Mouse (Mus musculus) neural tube, postnatal 0 days (tissue): ENCODE measurements around the gene Olfr1494. TPM values are rescaled to one million over a fixed set of nuclear protein-coding genes. Genes with fewer than 3 reads are reported as not detected.

Experiments
- polyA plus RNA-seq: library from polyadenylated mRNA; unstranded; fragments of >200 nt; fragmentation: Nextera tagmentation; extraction: Ambion mirVana; gene quantifications from 2 replicates; pipeline ENCODE4 v1.2.1, GENCODE M21; 2015

Olfr1494 gene
- not detected in 2 replicates for polyA plus RNA-seq

GRCm38 (mm10) chr19:13739428-13739827 is at the start of gene Olfr1494:
TSS of gene Olfr1494 (plus strand) at chr19:13739728.

GRCm38 (mm10) chr19:13696968-13697367 is 42.6 kb upstream of the Olfr1494 start, which contains the start of gene Olfr1491:
TSS of gene Olfr1491 (plus strand) at chr19:13697268.

GRCm38 (mm10) chr19:13722978-13723377 is 16.6 kb upstream of the Olfr1494 start, which contains the start of gene Olfr1493-ps1:
TSS of gene Olfr1493-ps1 (plus strand) at chr19:13723278.

GRCm38 (mm10) chr19:13764306-13764705 is 24.8 kb downstream of the Olfr1494 start, which contains the start of gene Olfr1495:
TSS of gene Olfr1495 (plus strand) at chr19:13764606.

GRCm38 (mm10) chr19:13777578-13777977 is 38.0 kb downstream of the Olfr1494 start, which contains the start of gene Olfr1496:
TSS of gene Olfr1496 (plus strand) at chr19:13777878.

GRCm38 (mm10) chr19:13798102-13798501 is 58.6 kb downstream of the Olfr1494 start, which contains the start of gene Olfr1497:
TSS of gene Olfr1497 (minus strand) at chr19:13798202.

Other genes with a start within 250 kb of the Olfr1494 start
- not detected in 2 replicates for gene Olfr1477, start 239.2 kb upstream of the Olfr1494 start, polyA plus RNA-seq
- not detected in 2 replicates for gene Olfr1480, start 211.8 kb upstream of the Olfr1494 start, polyA plus RNA-seq
- gene Olfr1484, start 156.2 kb upstream of the Olfr1494 start, polyA plus RNA-seq: not detected in 2 replicates
- not detected in 2 replicates for gene Olfr1487, start 122.4 kb upstream of the Olfr1494 start, polyA plus RNA-seq
- gene Olfr1489, start 108.1 kb upstream of the Olfr1494 start, polyA plus RNA-seq: not detected in 2 replicates
- not detected in 2 replicates for gene Olfr1490, start 88.6 kb upstream of the Olfr1494 start, polyA plus RNA-seq
- gene Olfr1491, start 42.5 kb upstream of the Olfr1494 start, polyA plus RNA-seq: not detected in 2 replicates
- gene Olfr1493-ps1, start 16.4 kb upstream of the Olfr1494 start, polyA plus RNA-seq: not detected in 2 replicates
- not detected in 2 replicates for gene Olfr1495, start 24.9 kb downstream of the Olfr1494 start, polyA plus RNA-seq
- gene Olfr1496, start 38.1 kb downstream of the Olfr1494 start, polyA plus RNA-seq: not detected in 2 replicates
- gene Olfr1497, start 58.5 kb downstream of the Olfr1494 start, polyA plus RNA-seq: not detected in 2 replicates
- not detected in 2 replicates for gene Olfr1499, start 79.7 kb downstream of the Olfr1494 start, polyA plus RNA-seq
- gene Olfr1500, start 90.8 kb downstream of the Olfr1494 start, polyA plus RNA-seq: not detected in 2 replicates
- not detected in 2 replicates for gene Olfr1501, start 111.0 kb downstream of the Olfr1494 start, polyA plus RNA-seq
- gene Olfr1502, start 122.1 kb downstream of the Olfr1494 start, polyA plus RNA-seq: not detected in 2 replicates
- not detected in 2 replicates for gene Olfr1504, start 158.2 kb downstream of the Olfr1494 start, polyA plus RNA-seq
- not detected in 2 replicates for gene Olfr1505, start 173.8 kb downstream of the Olfr1494 start, polyA plus RNA-seq